Mouse (Mus musculus) CH12.LX (cell line): ENCODE measurements around the gene Fntb. TPM values are rescaled to one million over a fixed set of nuclear protein-coding genes. Genes with fewer than 3 reads are reported as not detected.

Source experiments
- DNase-seq: peaks from one replicate; pipeline ENCODE4 v3.0.0-alpha.2; 2013; ENCODE audit errors: extremely low read depth
- H3K27ac ChIP-seq: 2 replicates; pipeline ENCODE4 v1.5.1; 2012; ENCODE audit warnings: low read depth, mild to moderate bottlenecking, control low read depth, moderate library complexity; ENCODE audit not compliant: insufficient read depth
- H3K27me3 ChIP-seq: replicated peaks from 2 replicates; pipeline ENCODE3; 2012; ENCODE audit warnings: inconsistent platforms
- H3K36me3 ChIP-seq, 2 experiments: replicated peaks in 1 of 2; 2 replicates each; pipeline versions ENCODE3 to v1.6.1; 2012; ENCODE audit warnings: inconsistent platforms in 1 of 2, low read length in 1 of 2, mild to moderate bottlenecking in 1 of 2, mixed read lengths in 1 of 2, moderate library complexity in 1 of 2; ENCODE audit not compliant: control insufficient read depth in 1 of 2, insufficient read depth in 1 of 2
- H3K4me1 ChIP-seq, 2 experiments: 2 replicates each; pipeline ENCODE4 v1.6.1; 2012; ENCODE audit warnings: inconsistent platforms in 1 of 2, moderate library complexity in 1 of 2; ENCODE audit not compliant: insufficient read depth in 2 of 2, control insufficient read depth in 1 of 2
- H3K4me2 ChIP-seq: 2 replicates; pipeline ENCODE4 v1.6.1; 2012; ENCODE audit warnings: low read depth, mild to moderate bottlenecking, control low read depth; ENCODE audit not compliant: poor library complexity, insufficient read depth, severe bottlenecking
- H3K4me3 ChIP-seq, 3 experiments: fragments of 150-350 bp in 1 of 3; sonication (generic) in 1 of 3; replicated peaks in 1 of 3; 2 replicates each; pipeline versions ENCODE3 to v1.5.1; 2011 to 2012; ENCODE audit warnings: low read depth in 2 of 3, low read length in 2 of 3, mild to moderate bottlenecking in 2 of 3, moderate library complexity in 2 of 3, control low read depth in 1 of 3, improper control_type of control experiment in 1 of 3, inconsistent platforms in 1 of 3, mixed read lengths in 1 of 3; ENCODE audit not compliant: poor library complexity in 1 of 3
- H3K79me2 ChIP-seq: replicated peaks from 2 replicates; pipeline ENCODE4 v1.6.1; 2012; ENCODE audit warnings: mild to moderate bottlenecking, moderate library complexity; ENCODE audit not compliant: control insufficient read depth, poor library complexity, insufficient read depth, severe bottlenecking; ENCODE audit errors: extremely low read depth
- H3K9ac ChIP-seq: 2 replicates; pipeline ENCODE4 v1.6.1; 2012; ENCODE audit warnings: low read depth, mild to moderate bottlenecking, control low read depth, moderate library complexity; ENCODE audit not compliant: insufficient read depth
- H3K9me3 ChIP-seq: replicated peaks from 2 replicates; pipeline ENCODE3; 2012; ENCODE audit warnings: low read length, inconsistent platforms, mixed read lengths
- CHD1 ChIP-seq: IDR thresholded peaks from 2 replicates; pipeline ENCODE4 v1.6.1; 2012; ENCODE audit warnings: low read depth, low read length, improper control_type of control experiment, inconsistent platforms
- CHD2 ChIP-seq: IDR thresholded peaks from 2 replicates; pipeline ENCODE4 v1.6.1; 2011; ENCODE audit warnings: low read length, improper control_type of control experiment
- E2F4 ChIP-seq: IDR thresholded peaks from 2 replicates; pipeline ENCODE4 v1.6.1; 2011; ENCODE audit warnings: low read depth, low read length, improper control_type of control experiment; ENCODE audit not compliant: insufficient replicate concordance
- ELF1 ChIP-seq: IDR thresholded peaks from 2 replicates; pipeline ENCODE4 v1.6.1; 2014; ENCODE audit warnings: low read depth, mild to moderate bottlenecking, inconsistent platforms, low read length, improper control_type of control experiment
- ETS1 ChIP-seq: conservative IDR thresholded peaks from 2 replicates; pipeline ENCODE4 v1.6.1; 2012; ENCODE audit warnings: low read depth, mild to moderate bottlenecking, inconsistent platforms, low read length, improper control_type of control experiment, moderate library complexity
- IRF4 ChIP-seq: IDR thresholded peaks from 2 replicates; pipeline ENCODE4 v1.6.1; 2014; ENCODE audit warnings: low read depth, mild to moderate bottlenecking, inconsistent platforms, low read length, improper control_type of control experiment
- JUN ChIP-seq: IDR thresholded peaks from 2 replicates; pipeline ENCODE4 v1.6.1; 2011; ENCODE audit warnings: low read depth, mild to moderate bottlenecking, low read length, improper control_type of control experiment, moderate library complexity; ENCODE audit not compliant: insufficient read depth
- MAFK ChIP-seq: IDR thresholded peaks from 2 replicates; pipeline ENCODE4 v1.6.1; 2011; ENCODE audit warnings: low read length, improper control_type of control experiment; ENCODE audit not compliant: insufficient replicate concordance
- MAZ ChIP-seq: IDR thresholded peaks from 2 replicates; pipeline ENCODE4 v1.6.1; 2012; ENCODE audit warnings: low read depth, mild to moderate bottlenecking, inconsistent platforms, low read length, improper control_type of control experiment, moderate library complexity
- PAX5 ChIP-seq: IDR thresholded peaks from 2 replicates; pipeline ENCODE4 v1.6.1; 2012; ENCODE audit warnings: low read length, inconsistent platforms, mixed read lengths
- POLR2A ChIP-seq: IDR thresholded peaks from 2 replicates; pipeline ENCODE4 v1.6.1; 2011; ENCODE audit warnings: low read depth, mild to moderate bottlenecking, improper control_type of control experiment, low read length
- POLR2AphosphoS2 ChIP-seq: IDR thresholded peaks from 2 replicates; pipeline ENCODE4 v1.6.1; 2011; ENCODE audit warnings: low read depth, low read length, improper control_type of control experiment
- RAD21 ChIP-seq: IDR thresholded peaks from 2 replicates; pipeline ENCODE4 v1.6.1; 2011; ENCODE audit warnings: low read depth, mild to moderate bottlenecking, low read length, improper control_type of control experiment, moderate library complexity
- TBP ChIP-seq: conservative IDR thresholded peaks from 2 replicates; pipeline ENCODE4 v1.6.1; 2011; ENCODE audit warnings: low read depth, low read length, improper control_type of control experiment
- UBTF ChIP-seq: IDR thresholded peaks from 2 replicates; pipeline ENCODE4 v1.6.1; 2012; ENCODE audit warnings: low read depth, mild to moderate bottlenecking, inconsistent platforms, low read length, improper control_type of control experiment, moderate library complexity
- USF2 ChIP-seq: conservative IDR thresholded peaks from 2 replicates; pipeline ENCODE4 v1.6.1; 2011; ENCODE audit warnings: low read depth, low read length, improper control_type of control experiment
- ZKSCAN1 ChIP-seq: IDR thresholded peaks from 2 replicates; pipeline ENCODE4 v1.6.1; 2012; ENCODE audit warnings: low read depth, inconsistent platforms, low read length, improper control_type of control experiment, borderline replicate concordance
- ZMIZ1 ChIP-seq: IDR thresholded peaks from 2 replicates; pipeline ENCODE4 v1.6.1; 2012; ENCODE audit warnings: low read depth, mild to moderate bottlenecking, inconsistent platforms, low read length, improper control_type of control experiment
- dilution Hi-C: fragments of 300-500 bp; cut with MboI; formaldehyde crosslinking; loops from 2 replicates; pipeline ENCODE4 v1.14.3; 2020; ENCODE audit warnings: low sequenced_read_pairs; ENCODE audit not compliant: extremely low pct_unique_long_range_greater_than_20kb, extremely low pct_ligation_motif_present
- in situ Hi-C: fragments of 300-500 bp; cut with MboI; formaldehyde crosslinking; loops from 3 replicates; pipeline ENCODE4 v1.14.3; 2019; ENCODE audit warnings: low sequenced_read_pairs, low pct_ligation_motif_present, low pct_unique_long_range_greater_than_20kb, mixed read lengths
- polyA plus RNA-seq: library from polyadenylated mRNA; unstranded; fragments of >175 nt; gene quantifications from 2 replicates; pipeline ENCODE4 v1.2.1, GENCODE M21; 2012; ENCODE audit warnings: low read depth; ENCODE audit not compliant: insufficient read length
- total RNA-seq, 2 experiments: library from RNA; depleted of rRNA; stranded (reverse); fragments of 300-350 nt in 1 of 2; fragments of >200 nt in 1 of 2; gene quantifications; 2 replicates each; pipeline ENCODE4 v1.2.3; 2012 to 2014

Fntb gene
- total and polyA plus RNA-seq, 3 experiments, result 5.6 to 19.5 (median 9.2) TPM

GRCm38 (mm10) chr12:76837101-76837843 lies 71.9 kb downstream of the Fntb start (continued):
- peak; percentile 41 for TF ChIP-seq JUN

DNA sequence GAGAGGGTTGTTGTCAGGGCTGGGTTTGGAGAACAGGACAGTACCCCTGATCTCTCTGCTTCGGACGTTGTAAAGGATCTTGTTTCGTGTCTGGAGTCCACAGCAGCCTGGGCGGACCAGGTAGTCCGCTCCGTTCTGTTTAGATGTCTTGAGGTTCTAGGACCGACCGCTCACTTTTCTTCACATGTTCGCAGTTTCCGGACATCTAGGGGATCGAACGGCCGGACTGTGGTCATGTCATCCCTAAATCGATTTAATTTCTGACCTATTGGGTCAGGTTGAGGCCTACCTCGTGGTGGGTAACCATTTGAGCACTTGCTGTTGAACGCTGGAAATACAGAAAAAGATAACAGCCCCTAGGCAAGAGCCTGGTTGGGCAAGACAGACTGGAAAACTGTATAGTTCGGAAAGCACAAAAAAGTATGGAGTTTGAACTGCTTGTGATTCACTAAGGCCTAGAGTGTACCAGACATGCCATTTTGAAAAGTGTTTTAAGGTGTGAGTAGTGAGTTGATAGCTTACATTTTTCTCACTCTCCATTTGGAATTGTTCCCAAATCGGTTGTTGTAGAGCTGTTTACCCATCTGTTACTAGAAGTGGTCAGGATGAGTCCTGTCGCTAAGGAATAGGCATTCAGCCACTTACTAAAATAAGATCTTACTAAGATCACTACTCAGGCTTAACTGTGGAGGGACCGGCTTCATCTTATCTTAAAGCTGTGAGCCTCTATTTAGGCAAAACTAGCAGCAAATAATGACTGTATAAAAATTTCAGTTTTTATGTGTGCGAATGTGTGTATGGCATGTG lies 72.7 kb downstream of the Fntb start:
- Histone ChIP-seq H3K4me1 (peaks cover 2 to 11% of the 10 kb centered on the region in 2 experiments), H3K4me2 (peak overlapping the region; percentile 91), H3K9me3 (no peaks in the 10 kb centered on the region), H3K9ac (peak overlapping the region; percentile 70), H3K27me3 (no peaks in the 10 kb centered on the region), H3K27ac (no peak overlapping the region), H3K36me3 (peaks cover 0 to 23% of the 10 kb centered on the region in 2 experiments), H3K4me3 (peak overlapping the region; percentile 74 to 94 (median 79)), H3K79me2 (peaks cover 8% of the 10 kb centered on the region)
- peak; percentile 11 for DNase-seq
- in situ Hi-C loops (no loop called here), dilution Hi-C loops (no loop called here)
- TF ChIP-seq USF2 (no peak), POLR2AphosphoS2 (peak; percentile 75; the same call in 1 of the 2 replicates)

GRCm38 (mm10) chr12:76839298-76839697 lies 73.9 kb downstream of the Fntb start:
- dilution Hi-C loops, result no loop called here

DNA sequence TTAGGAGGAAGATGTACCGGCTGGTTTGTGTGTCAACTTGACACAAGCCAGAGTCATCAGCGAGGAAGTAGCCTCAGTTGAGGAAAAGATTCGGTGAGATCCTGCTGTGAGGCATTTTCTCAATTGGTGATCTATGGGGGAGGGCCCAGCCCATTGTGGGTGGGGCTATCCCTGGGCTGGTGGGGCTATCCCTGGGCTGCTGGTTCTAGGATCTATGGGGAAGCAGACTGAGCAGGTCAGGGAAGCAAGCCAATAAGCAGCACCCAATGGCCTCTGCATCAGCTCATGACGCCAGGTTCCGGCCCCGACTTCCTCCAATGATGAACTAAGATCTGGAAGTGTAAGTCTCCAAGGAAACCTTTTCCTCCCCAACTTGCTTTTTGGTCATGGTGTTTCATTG lies 74.7 kb downstream of the Fntb start:
- no peaks in the 10 kb centered on the region for H3K9me3 ChIP-seq
- no peak overlapping the region for H3K4me3 ChIP-seq
- H3K36me3 ChIP-seq, result peaks cover 0 to 29% of the 10 kb centered on the region in 2 experiments
- dilution Hi-C loops, result no loop called here
- no peak overlapping the region for H3K27ac ChIP-seq
- H3K9ac ChIP-seq, result no peak overlapping the region
- in situ Hi-C loops, result no loop called here
- DNase-seq, result no peak
- no peak overlapping the region for H3K4me2 ChIP-seq
- H3K27me3 ChIP-seq, result no peaks in the 10 kb centered on the region
- peaks cover 8% of the 10 kb centered on the region for H3K79me2 ChIP-seq
- H3K4me1 ChIP-seq, result peaks cover 2 to 11% of the 10 kb centered on the region in 2 experiments
- no peak for TF ChIP-seq POLR2A
- TF ChIP-seq JUN, result no peak
- no peak for TF ChIP-seq TBP
- TF ChIP-seq USF2, result no peak
- no peak for TF ChIP-seq E2F4
- TF ChIP-seq ZKSCAN1, result no peak
- no peak for TF ChIP-seq ZMIZ1
- no peak for TF ChIP-seq RAD21
- TF ChIP-seq CHD1, result no peak
- TF ChIP-seq ELF1, result no peak
- TF ChIP-seq IRF4, result no peak
- TF ChIP-seq UBTF, result no peak
- no peak for TF ChIP-seq CHD2
- no peak for TF ChIP-seq MAFK
- TF ChIP-seq ETS1, result no peak
- no peak for TF ChIP-seq MAZ

More at GRCm38 (mm10) chr12:76839298-76839697, 73.9 kb downstream of the Fntb start:
- Histone ChIP-seq H3K4me3 (no peak overlapping the region), H3K27me3 (no peaks in the 10 kb centered on the region), H3K4me1 (peaks cover 2 to 11% of the 10 kb centered on the region in 2 experiments), H3K4me2 (no peak overlapping the region), H3K9ac (no peak overlapping the region), H3K27ac (no peak overlapping the region), H3K9me3 (no peaks in the 10 kb centered on the region), H3K79me2 (peaks cover 8% of the 10 kb centered on the region), H3K36me3 (peaks cover 0 to 25% of the 10 kb centered on the region in 2 experiments)
- in situ Hi-C loops, result no loop called here
- TF ChIP-seq PAX5, result no peak
- peak; percentile 85 for TF ChIP-seq MAFK
- DNase-seq, result no peak
